Mouse (Mus musculus) kidney, adult 9 months (tissue): ENCODE results near the gene Pcnx.

Experiments used
- DNase-seq: peaks from one replicate; pipeline ENCODE4 v3.0.0; 2022

Pcnx gene

DNA sequence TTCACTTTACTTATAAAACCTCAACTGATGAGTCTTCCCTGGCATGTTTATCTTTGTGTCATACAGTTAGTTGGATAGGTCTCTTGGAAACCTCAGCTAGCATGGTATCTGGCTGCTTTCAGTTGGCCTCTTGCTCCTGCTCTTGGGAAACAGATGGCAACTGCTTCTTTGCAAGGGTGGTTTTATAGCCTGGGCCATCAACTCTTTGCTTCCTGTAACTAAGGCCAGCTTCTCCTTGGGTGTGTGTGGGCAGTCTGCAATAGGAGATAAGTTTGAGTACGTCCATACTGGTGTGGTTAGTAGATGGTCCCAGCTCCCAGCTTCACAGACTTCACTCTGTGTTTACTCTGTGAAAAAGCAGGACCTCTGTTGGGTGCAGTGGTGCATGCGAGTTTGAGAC lies 46.0 kb downstream of the Pcnx start:
- no peak for DNase-seq

DNA sequence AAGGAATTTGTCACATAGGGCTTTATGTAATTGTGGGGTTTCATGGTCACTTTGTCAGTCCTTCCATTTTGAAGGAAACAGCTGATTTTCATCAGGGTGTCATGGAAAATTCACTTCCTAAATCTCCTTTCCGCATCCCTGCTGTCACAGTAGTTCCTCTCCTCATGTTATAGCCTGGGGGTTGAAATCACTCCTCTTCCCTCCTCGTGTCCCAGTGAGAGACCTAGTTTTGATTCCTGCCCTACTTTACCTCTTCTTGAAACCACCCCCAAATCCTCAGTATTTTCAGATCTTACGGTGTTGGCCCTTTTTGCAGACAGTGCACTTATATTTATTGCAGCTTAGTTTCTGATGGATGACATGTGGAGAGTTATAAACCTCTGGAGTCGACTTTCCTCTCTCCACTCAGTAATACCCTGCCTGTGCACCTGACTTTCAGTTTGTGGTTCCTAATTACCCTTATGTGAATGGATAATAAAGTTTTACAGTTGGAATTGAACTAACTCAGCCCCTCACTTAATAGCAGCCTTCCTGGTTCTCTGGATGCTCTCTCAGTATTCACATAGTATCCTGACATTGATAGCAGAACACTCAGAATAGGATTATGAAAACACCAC lies 48.0 kb downstream of the Pcnx start:
- no peak for DNase-seq

DNA sequence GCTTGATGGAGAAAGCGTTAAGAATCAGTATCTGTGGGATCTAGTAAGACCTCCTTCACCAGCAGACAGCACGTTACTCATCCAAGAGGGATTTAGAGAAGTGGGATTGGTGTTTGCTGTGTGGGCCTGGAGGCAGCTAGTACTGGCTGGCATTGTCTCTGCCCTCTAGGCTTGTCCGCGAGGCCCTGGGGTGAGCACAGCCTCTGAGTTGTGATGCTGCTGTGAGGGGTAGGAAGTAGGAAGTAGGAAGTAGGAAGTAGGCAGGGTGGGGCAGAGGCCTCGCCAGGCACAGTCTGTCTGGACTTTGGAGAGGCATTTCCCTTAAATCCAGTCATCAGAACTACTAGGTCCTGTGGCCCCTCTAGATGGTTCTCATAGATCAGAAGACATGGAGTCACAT lies 50.6 kb downstream of the Pcnx start:
- DNase-seq, result no peak

DNA sequence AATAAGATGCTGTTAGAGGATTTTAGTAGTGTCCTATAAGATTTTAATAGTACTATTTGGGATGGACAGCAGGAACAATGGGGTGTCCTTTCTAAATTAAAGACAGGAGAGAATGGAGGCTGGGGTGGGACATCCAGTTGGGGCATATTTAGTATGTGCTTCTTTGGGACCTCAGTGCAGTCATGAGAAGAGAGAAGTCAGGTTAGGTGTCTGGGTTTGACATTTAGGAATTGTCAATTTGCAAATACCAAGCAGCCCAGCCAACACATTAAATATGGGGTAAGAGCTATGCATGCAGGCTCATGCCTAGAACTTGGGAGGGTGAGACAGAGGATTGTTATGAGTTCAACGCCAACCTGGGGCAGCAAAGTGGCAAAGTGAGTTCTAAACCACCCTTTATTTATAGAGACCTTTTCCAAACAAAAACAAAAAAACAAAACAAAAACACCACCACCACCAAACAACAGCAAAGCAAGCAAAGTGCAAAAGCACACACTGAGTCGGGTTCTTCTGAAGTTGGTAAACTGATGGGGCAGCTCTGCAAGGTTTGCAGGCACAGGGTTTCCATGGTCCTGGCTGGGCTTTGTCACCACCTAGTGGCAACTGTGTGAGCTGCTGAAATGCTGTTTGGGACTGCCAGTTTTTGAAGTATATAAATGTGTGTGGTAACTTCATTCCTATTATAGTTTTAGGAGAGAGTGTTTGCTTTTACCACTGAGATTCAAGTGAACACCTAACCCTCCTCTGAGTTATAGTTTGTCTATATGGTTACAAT lies 55.5 kb downstream of the Pcnx start:
- peak; percentile 78 for DNase-seq

DNA sequence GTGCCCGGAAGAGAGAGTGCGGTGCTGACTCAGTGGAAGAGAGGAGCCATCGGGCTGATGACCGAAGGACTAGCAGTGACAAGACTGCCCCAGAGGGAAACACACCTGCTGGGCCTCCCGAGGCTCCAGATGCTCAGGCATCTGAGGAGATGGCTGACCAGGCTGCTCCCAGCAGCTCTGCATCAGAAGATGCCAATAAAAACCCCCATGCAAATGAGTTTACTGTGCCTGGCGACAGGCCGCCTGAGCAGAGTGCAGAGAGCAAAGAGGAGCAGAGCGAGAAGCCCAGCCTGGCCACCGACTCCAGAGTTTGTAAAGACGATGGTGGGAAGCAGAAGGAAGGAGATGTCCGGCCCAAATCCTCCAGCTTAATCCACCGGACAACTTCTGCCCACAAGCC lies 58.5 kb downstream of the Pcnx start:
- no peak for DNase-seq

DNA sequence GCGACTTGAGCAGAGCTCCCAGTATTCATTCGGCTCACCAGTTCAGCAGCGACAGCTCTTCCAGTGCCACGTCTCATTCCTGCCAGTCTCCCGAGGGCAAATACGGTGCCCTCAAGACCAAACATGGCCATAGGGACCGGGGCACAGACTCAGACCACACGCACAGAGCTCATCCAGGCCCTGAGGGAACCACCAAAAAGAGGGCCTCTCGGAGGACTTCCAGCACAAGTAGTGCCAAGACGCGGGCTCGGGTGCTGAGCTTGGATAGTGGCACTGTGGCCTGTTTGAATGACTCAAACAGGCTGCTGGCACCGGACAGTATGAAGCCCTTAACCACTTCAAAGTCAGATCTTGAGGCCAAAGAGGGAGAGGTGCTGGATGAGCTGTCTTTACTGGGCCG lies 59.1 kb downstream of the Pcnx start:
- DNase-seq, result no peak

DNA sequence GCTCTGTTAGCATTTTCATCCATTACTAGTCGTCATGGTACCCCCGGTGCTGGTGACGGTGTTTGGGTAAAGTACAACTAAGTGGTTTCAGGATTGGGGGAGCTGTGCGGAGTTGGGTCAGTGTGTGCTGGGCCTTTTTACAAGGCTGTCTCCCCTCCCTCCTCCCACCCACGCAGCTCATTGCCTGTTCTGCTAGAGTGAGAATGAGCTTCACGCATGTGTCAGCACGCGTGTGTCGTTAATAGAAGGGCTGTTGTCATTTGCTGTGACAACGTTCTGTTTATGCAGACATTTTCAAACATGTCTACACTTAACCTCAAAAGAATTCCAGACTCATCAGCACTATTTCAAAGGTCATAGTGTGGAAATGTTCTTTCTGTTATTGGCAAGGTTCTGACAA lies 60.2 kb downstream of the Pcnx start:
- no peak for DNase-seq

DNA sequence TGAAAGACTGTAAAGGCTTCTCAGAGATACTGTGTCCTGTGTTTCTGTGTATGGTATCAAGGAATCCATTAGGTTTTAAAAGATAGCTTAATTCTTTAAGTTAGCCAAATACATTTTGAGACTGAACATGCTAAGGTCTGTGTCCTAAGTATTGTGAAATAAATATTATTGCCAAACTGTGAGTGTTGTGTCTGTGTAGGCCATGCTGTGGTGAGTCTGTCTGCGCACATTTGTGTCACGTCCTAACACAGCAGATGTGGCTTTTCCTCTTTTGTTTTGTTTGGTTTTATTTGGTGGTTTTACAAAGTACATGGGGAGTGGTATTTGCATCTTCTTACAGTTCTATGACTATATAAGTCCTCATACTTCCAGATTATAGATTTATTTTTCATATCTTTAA lies 60.8 kb downstream of the Pcnx start:
- DNase-seq, result no peak

DNA sequence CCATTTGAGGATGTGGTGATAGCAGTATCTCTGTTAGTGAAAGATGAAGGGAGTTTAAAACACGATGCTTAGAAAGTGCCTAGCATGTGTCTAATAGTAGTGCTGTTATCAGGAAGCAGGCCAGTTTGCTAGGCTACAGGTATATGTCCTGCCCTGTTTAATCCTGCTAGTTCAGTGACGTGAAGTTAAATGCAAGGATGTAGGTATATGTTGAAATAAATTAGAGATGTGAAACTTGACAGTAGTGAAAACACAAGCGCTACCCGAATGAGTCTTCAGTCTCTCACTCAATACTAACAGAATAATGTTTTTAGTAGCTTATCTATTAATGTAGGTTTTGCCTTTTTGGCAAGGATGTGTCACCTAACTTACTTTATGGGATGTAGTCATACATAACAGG lies 62.0 kb downstream of the Pcnx start:
- no peak for DNase-seq

DNA sequence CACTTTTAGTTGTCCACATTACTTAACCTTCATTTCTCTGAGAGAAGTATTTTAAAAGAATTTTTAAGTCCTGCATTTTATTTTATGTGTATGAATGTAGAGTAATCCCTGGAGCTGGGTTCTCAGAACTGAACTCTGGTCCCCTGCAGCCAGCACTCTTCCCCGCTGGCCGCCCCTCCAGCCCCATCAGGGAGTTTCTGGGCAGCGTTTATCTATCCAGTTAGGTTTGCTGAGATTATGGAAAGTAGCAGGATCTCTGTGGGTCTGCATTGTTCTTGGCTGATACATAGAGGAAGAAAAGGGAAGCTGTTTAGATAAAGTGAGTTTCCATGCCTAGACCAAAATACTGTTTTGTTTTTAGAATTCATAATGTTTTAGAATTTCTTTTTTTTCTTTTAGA lies 63.0 kb downstream of the Pcnx start:
- no peak for DNase-seq

DNA sequence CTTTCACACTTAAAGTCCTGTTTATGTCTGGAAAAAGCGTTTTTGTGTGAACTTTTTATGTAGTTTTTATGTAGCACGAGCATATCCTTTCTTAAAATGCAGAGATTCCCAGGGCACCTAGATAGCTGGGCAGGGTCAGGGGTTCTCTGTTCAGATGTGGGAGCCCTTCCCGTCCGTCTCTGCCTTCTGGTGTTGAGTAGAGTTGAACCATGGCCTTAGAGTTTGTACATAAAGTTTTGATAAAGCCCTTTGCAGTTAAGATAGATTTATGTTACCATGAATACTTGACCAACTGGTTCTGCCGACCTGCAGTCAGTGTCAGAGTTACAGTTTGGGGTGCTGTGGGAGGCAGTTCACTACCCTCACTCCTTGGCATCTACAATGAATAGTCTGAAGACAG lies 67.3 kb downstream of the Pcnx start:
- no peak for DNase-seq

DNA sequence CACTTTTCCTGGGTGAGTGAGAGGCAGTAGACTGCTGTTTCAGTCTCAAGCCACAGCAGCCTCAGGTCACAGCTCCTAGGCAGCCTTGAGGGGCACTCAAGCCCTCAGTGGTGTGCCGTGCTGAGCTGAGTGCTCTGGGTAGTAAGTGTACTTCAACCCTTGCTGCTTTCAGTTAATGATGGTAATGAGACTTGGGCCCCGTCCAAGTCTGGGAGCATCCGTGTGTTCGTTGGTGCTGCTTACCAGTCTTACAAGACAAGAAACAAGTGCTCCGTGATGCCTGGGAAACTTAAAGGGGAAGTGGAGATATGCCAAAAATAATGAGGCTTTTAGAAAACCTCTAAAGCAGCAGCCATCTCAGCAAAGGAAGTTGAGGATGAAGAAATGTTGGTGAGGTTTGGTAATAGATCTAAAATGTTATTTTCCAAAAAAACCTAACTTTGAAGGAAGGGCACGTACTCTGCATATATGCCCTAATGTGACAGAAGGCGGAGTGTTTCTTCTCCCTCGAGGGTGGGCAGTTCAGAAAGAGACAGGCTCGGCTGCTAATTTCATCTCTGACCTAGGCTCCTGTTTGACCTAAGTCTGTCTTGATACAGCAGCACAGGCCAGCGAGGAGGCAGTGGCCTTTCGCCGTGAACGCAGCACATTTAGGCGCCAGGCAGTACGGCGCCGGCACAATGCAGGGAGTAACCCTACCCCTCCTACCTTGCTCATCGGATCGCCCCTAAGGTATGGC lies 68.0 kb downstream of the Pcnx start:
- DNase-seq, result peak; percentile 78

DNA sequence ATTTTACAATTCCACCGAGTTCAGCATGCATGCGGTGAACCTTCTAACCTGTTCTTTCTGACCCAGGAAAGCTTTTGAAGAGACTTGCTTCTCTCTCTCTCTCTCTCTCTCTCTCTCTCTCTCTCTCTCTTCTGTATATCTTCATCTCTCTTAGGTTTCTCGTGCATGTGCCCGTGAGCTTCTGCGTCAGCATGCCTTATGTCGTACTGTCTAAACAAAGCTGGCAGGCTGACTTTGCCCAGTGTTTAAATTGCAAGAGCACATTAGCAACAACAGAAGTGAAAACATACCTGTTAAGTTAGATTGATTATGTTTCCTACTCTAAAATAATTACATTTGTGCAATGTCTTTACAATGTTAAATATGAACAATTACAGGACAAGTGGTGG lies 68.6 kb downstream of the Pcnx start:
- DNase-seq, result no peak

DNA sequence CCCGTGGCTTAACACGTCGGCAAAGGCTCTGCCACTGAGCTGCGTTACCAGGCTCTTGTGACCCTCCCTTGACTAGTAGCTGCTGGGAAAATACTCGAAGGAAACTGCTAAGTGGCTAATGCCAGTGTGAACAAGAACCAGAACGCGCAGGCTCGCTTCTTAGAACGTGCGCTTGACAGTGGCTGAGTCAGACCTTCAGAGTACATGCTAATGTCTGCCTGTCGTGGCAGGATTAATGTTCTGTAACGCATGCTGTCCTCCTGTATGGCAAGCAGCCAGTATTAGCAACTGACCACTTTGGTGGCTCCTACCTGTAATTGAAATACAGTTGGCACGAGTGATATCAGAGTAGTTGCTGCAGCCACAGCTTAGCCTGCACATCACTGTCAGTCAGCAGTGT lies 72.2 kb downstream of the Pcnx start:
- DNase-seq, result peak; percentile 45

DNA sequence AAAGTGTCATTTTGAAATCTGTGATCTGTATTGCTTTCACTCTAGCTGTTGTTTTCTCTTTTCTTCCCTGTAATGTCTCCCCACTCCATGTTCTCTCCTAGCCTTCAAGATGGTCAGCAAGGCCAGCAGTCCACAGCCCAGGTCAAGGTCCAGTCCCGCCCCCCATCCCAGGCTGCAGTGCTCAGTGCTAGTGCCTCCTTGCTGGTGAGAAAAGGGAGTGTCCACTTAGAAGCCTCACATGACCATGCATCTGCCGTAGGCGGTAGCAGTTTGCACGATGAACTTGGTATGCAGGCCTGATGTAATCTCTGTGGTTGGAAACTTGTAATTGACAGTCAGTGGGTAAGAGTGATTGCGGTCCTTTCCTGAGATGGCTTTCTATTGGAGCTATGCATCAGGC lies 73.6 kb downstream of the Pcnx start:
- DNase-seq, result peak; percentile 86

DNA sequence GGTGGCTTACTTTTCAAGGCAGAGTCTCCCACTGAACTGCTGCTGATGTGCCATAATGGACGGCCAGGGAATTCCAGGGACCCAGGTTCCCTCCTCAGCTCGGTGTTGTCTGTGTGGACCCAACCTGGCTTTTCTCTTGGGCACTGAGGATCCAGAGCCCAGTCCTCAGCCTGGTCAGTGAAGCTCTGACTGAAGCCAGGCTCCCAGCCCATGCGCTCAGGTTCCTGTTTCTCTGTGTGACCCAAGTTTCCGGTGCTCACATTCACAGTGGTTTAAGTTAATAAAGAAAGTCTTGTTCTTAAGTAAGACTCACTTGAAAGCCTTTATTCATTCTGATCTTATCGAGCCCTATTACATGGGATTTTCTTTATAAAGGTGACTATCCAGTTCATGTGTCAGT lies 74.7 kb downstream of the Pcnx start:
- DNase-seq, result no peak

DNA sequence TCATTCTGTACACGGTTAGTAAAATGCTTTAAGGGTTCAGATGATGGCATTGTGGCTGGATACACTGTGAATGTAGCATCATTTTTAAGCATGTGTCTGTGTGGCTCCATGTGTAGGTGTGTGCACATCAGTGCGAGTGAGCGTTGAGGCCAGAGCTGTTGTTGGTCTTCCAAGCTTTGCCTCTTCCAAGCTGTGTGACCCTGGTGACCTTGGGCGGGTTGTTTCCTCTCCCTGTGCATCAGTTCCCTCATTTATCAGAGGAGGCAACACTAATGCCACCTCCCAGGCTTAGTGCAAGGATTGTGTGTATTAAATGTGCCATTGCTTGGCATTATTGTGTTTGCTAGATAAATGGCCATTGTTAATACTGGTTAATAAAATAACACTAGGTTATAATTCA lies 76.2 kb downstream of the Pcnx start:
- DNase-seq, result no peak

DNA sequence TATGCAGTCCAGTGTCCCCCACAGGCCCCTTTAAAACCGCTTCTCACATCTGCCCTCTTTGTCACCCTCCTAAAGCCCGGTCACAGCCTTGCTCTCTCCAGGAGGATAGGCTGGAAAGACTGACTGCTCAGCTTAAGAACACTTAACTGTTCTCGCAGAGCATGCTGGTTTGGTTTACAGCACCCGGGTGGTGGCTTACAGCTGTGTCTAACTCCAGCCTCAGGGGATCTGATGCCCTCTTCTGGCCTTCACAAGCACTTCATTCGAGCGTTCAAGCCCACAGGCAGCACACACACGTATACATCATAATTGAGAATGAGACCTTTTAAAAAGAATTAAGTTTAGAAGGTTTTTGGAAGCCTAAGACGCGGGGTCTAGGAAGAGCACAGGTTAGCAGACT lies 81.4 kb downstream of the Pcnx start:
- no peak for DNase-seq

DNA sequence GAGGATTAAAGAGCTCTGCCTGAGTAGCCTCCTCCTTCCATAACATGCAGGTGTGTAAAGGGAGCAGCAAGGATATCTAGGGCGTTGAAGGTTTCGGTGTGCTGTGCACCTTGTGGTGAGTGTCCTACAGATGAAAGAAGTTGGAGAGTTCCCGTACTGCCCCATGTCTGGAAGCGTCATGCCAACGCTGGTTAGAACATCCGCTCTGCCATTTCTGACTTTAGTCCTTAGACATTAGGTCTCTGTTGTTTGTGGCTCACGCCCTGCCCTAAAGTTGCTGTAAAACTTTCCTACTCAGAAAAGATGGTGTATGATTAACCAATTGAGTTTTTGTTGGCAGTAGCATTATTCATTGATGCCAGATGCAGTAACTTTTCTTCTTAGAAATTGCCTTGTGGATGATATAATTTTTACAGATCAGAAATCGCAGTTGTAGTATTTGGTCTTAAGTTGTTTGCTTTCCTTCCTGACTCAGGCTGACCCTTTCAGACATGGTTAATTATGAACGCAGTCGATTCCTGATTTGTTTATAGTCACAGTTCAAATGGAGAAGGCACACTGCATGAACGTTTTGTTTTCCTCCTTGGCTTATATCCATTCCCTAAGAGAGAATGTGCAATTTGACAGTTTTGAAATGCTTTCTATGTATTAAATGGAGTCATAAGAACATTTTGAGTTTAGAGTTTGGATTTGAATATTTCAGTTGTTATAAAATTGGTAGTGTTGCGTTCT lies 83.7 kb downstream of the Pcnx start:
- DNase-seq, result peak; percentile 75

DNA sequence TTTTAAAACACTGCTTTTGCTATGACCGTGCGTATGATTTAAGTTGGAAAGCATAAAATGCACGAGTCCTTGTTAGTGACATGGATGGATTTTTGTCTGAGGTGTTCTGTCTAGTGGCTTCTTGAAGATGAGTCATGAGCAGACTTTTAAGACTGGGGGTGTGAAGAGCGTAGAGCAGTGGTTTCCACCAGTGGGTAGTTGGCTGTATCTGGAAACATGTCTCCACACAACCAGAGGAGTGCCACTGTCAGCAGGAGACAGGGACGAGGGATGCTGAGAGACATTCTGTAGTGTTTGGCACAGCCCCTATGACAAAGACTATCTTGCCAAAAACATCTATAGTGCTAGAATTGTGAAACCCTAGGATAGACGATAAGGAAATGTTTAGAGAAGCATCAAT lies 89.2 kb downstream of the Pcnx start:
- no peak for DNase-seq

DNA sequence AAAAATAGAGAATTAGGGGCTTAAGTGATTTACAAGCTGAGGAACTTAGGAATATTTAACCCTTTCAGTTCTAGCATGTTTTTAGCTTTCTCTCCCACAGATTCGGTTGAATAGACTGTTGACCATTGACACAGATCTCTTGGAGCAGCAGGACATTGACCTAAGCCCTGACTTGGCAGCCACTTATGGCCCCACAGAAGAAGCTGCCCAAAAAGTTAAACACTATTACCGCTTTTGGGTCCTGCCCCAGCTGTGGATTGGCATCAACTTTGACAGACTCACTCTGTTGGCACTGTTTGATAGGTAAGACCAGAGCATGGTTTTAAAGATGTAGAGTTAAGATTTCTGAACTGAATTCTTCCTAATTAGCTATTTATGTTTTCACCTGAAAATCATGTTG lies 90.2 kb downstream of the Pcnx start:
- DNase-seq, result peak; percentile 55

DNA sequence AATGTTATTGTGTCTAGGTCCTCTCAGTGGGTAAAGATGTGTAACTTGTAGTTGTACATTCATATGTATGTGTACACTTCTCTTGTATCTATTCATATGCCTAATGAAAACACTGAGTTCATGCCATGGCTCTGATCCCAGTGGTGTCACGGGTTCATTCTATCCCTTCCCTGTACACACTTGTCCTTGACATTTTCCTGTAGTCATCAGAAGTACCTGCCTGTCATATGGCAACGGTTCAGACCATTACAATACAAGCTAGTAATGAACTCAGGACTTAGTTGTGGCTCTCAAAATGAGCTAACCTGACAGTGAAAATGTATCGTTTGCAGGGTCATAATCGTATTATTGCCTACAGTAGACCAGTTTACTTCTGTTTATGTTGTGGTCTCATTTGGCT lies 98.5 kb downstream of the Pcnx start:
- DNase-seq, result no peak

DNA sequence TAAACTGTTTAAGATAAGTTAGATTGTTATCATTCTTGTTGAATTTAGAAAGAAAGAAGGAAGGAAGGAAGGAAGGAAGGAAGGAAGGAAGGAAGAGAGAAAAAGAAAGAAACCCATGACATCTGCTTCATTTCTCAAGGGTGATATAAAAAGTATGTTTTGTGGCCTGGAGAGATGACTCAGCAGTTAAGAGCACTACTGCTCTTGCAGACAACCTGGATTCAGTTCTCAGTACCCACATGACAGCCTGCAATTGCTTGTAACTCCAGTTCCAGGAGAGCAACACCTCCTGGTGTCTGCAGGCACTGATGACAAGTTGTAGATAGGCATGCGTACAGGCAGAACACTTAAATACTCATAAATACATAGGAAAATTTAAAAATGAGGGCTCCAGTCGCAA lies 105.6 kb downstream of the Pcnx start:
- no peak for DNase-seq
